Mouse (Mus musculus): Measurements from ENCODE around the gene Tspyl1. TPM values are rescaled to one million over a fixed set of nuclear protein-coding genes. Genes with fewer than 3 reads are reported as not detected.
A peak's percentile ranks its signal among the peaks of the same experiment; 100 is the strongest.
"Not testable (repeated sequence)": the region's sequence is repeated elsewhere in the genome, so short reads cannot be mapped to it uniquely, and the experiment has no call there.

The Tspyl1 gene
- polyA plus RNA-seq, 1 experiment from 2014 or later = 50.6 TPM

DNA sequence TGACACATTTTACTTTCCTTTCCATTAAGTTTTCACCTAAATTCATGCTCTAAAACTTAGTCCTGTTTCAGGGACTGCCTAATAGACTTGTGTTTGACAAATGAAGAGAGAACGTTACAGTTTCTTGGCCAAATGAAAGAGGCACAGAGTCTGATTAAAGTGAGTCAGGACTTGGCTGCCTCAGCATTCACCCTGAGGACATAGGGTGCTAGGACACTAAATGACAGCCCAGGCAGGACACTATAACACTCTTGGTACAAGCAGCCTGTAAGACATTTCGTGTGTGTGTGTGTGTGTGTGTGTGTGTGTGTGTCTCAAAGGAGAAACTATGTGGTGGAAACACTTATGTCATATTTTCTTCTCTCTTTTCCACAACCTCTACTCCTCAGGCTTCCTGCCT, 35.9 kb upstream of the Tspyl1 start:
- Histone ChIP-seq H3K9ac (no peak overlapping the region), H3K27ac (ENCODE audit: low read depth) (peak overlapping the region; percentile 66; the same call in 1 of the 2 replicates)
- WGBS = 38% methylated on average over 2 of the region's 2 CpGs

DNA sequence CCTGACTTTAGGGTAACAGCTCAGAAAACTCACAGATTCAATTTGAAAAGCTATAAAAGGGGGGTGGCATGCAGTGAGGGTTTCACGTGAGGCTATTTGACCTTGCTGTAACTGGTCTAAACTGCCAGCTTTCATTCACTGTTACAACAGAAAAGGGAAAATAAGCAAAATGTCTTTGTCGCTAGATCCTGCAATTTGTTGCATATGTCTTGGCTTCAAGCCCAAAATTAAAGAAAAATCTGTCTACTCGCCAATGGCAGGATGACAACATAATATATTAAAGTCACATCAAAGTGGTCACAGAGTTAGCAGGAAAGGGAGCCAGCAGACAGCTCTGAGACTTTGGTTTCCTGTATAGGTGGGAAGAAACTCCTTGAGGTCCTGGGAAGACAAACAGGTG, 34.2 kb upstream of the Tspyl1 start:
- no peak overlapping the region for H3K4me2 ChIP-seq
- no peaks in the 10 kb centered on the region for H3K9me3 ChIP-seq (ENCODE audit: low read depth, low read length)
- no peak overlapping the region for H3K9ac ChIP-seq
- no peak overlapping the region for H3K4me3 ChIP-seq (ENCODE audit: low read depth, low read length)
- ATAC-seq (ENCODE audit: insufficient read depth) (peak; percentile 25; the same call in 1 of the 2 replicates), DNase-seq (peak; percentile 89)
- no peaks in the 10 kb centered on the region for H3K27me3 ChIP-seq (ENCODE audit: insufficient read depth, low read length)
- H3K4me1 ChIP-seq (ENCODE audit: insufficient read depth) = peaks cover 13% of the 10 kb centered on the region
- WGBS = 17% methylated on average over 3 of the region's 3 CpGs
- H3K36me3 ChIP-seq (ENCODE audit: insufficient read depth) = no peaks in the 10 kb centered on the region
- H3K27ac ChIP-seq (ENCODE audit: low read depth) = peak overlapping the region; percentile 68
- no peak for TF ChIP-seq CTCF (IDR thresholded peaks at IDR 0.05; ENCODE audit: low read depth)

More for the DNA sequence above, 35.9 kb upstream of the Tspyl1 start:
- Histone ChIP-seq H3K27me3 (ENCODE audit: insufficient read depth, low read length) (no peaks in the 10 kb centered on the region), H3K9me3 (ENCODE audit: low read depth, low read length) (no peaks in the 10 kb centered on the region), H3K4me2 (no peak overlapping the region), H3K4me1 (ENCODE audit: insufficient read depth) (peaks cover 13% of the 10 kb centered on the region), H3K36me3 (ENCODE audit: insufficient read depth) (no peaks in the 10 kb centered on the region), H3K4me3 (ENCODE audit: low read depth, low read length) (no peak overlapping the region)
- ATAC-seq (ENCODE audit: insufficient read depth) (peak; percentile 96), DNase-seq (peak; percentile 89)
- no peak for TF ChIP-seq CTCF (IDR thresholded peaks at IDR 0.05; ENCODE audit: low read depth)

DNA sequence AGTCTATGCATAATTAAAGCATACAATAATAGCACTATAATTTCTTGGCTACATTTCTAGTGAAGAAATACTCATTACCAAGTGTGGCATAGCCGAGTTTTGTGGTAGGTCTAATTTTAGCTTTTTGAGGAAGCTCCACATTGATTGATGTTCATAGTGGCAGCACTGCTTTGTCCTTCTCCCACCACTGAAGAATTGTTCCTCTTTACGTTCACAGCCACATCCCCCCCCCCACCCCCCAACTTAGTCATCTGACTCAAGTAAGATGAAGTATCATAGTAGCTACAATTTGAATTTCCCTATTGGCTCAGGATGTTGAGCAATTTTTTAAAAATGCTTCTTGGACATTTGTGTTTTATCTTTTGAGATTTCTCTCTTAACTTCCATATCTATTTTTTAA, 32.4 kb upstream of the Tspyl1 start:
- Histone ChIP-seq H3K4me2 (no peak overlapping the region), H3K9ac (no peak overlapping the region), H3K9me3 (ENCODE audit: low read depth, low read length) (no peaks in the 10 kb centered on the region), H3K36me3 (ENCODE audit: insufficient read depth) (no peaks in the 10 kb centered on the region), H3K4me3 (ENCODE audit: low read depth, low read length) (no peak overlapping the region), H3K27ac (ENCODE audit: low read depth) (no peak overlapping the region), H3K27me3 (ENCODE audit: insufficient read depth, low read length) (no peaks in the 10 kb centered on the region), H3K4me1 (ENCODE audit: insufficient read depth) (peaks cover 7% of the 10 kb centered on the region)
- DNase-seq (no peak), ATAC-seq (ENCODE audit: insufficient read depth) (no peak)
- WGBS = 31% methylated on average over 2 of the region's 2 CpGs
- no peak for TF ChIP-seq CTCF (IDR thresholded peaks at IDR 0.05; ENCODE audit: low read depth)

GRCm38 (mm10) chr10:34252833-34253232, 29.2 kb upstream of the Tspyl1 start:
- not testable (repeated sequence) for H3K9me3 ChIP-seq (ENCODE audit: low read depth, low read length); DNase-seq; H3K27me3 ChIP-seq (ENCODE audit: insufficient read depth, low read length); H3K36me3 ChIP-seq (ENCODE audit: insufficient read depth); H3K27ac ChIP-seq (ENCODE audit: low read depth); H3K4me1 ChIP-seq (ENCODE audit: insufficient read depth); H3K4me2 ChIP-seq; H3K4me3 ChIP-seq (ENCODE audit: low read depth, low read length); ATAC-seq (ENCODE audit: insufficient read depth); H3K9ac ChIP-seq
- 86% methylated on average over 9 of the region's 9 CpGs for WGBS

DNA sequence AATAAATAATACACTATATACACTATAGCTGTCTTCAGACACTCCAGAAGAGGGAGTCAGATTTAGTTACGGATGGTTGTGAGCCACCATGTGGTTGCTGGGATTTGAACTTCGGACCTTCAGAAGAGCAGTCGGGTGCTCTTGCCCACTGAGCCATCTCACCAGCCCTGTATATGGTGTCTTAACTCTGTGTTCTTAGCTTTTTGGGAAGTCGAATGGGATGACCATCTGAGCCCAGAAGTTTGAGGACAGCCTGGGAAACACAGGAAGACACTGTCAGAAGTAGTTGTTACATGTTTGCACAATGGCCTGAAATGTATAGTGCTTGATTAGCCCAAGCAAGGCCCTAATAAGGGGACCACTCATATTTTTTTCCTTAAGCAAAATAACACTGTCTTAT, 16.9 kb upstream of the Tspyl1 start:
- DNase-seq (no peak), ATAC-seq (ENCODE audit: insufficient read depth) (no peak)
- Histone ChIP-seq H3K4me1 (ENCODE audit: insufficient read depth) (no peaks in the 10 kb centered on the region), H3K9me3 (ENCODE audit: low read depth, low read length) (no peaks in the 10 kb centered on the region), H3K4me3 (ENCODE audit: low read depth, low read length) (no peak overlapping the region), H3K27ac (ENCODE audit: low read depth) (no peak overlapping the region), H3K4me2 (no peak overlapping the region), H3K27me3 (ENCODE audit: insufficient read depth, low read length) (no peaks in the 10 kb centered on the region), H3K36me3 (ENCODE audit: insufficient read depth) (no peaks in the 10 kb centered on the region), H3K9ac (no peak overlapping the region)
- WGBS = 84% methylated on average over 4 of the region's 4 CpGs
- TF ChIP-seq CTCF (IDR thresholded peaks at IDR 0.05; ENCODE audit: low read depth) = no peak

GRCm38 (mm10) chr10:34267312-34268070, 14.5 kb upstream of the Tspyl1 start:
- WGBS = 66% methylated on average over 5 of the region's 5 CpGs
- H3K9me3 ChIP-seq (ENCODE audit: low read depth, low read length) = no peaks in the 10 kb centered on the region
- no peak for TF ChIP-seq CTCF (IDR thresholded peaks at IDR 0.05; ENCODE audit: low read depth)
- H3K36me3 ChIP-seq (ENCODE audit: insufficient read depth) = no peaks in the 10 kb centered on the region
- DNase-seq (no peak), ATAC-seq (ENCODE audit: insufficient read depth) (no peak)
- H3K4me3 ChIP-seq (ENCODE audit: low read depth, low read length) = no peak overlapping the region
- H3K4me1 ChIP-seq (ENCODE audit: insufficient read depth) = no peaks in the 10 kb centered on the region; the same call in 1 of the 2 replicates
- H3K4me2 ChIP-seq = no peak overlapping the region
- no peak overlapping the region for H3K27ac ChIP-seq (ENCODE audit: low read depth)
- H3K9ac ChIP-seq = no peak overlapping the region
- no peaks in the 10 kb centered on the region for H3K27me3 ChIP-seq (ENCODE audit: insufficient read depth, low read length)

- H3K9ac ChIP-seq = no peak overlapping the region
- H3K4me1 ChIP-seq (ENCODE audit: insufficient read depth) = no peaks in the 10 kb centered on the region; the same call in 1 of the 2 replicates
- WGBS = 37% methylated on average over 7 of the region's 7 CpGs
- TF ChIP-seq CTCF (IDR thresholded peaks at IDR 0.05; ENCODE audit: low read depth) = no peak
- no peak overlapping the region for H3K27ac ChIP-seq (ENCODE audit: low read depth)
- ATAC-seq (ENCODE audit: insufficient read depth) (no peak; the same call in 1 of the 2 replicates), DNase-seq (peak; percentile 74)
- H3K27me3 ChIP-seq (ENCODE audit: insufficient read depth, low read length) = no peaks in the 10 kb centered on the region
- no peak overlapping the region for H3K4me2 ChIP-seq
- no peaks in the 10 kb centered on the region for H3K36me3 ChIP-seq (ENCODE audit: insufficient read depth)
- no peak overlapping the region for H3K4me3 ChIP-seq (ENCODE audit: low read depth, low read length)
- no peaks in the 10 kb centered on the region for H3K9me3 ChIP-seq (ENCODE audit: low read depth, low read length)
Observed at GRCm38 (mm10) chr10:34271681-34272080, 10.3 kb upstream of the Tspyl1 start.
